Mouse (Mus musculus) stomach, postnatal 0 days (tissue): Measurements from ENCODE around the gene Erc2. TPM values are rescaled to one million over a fixed set of nuclear protein-coding genes. Genes with fewer than 3 reads are reported as not detected.
A peak's percentile ranks its signal among the peaks of the same experiment; 100 is the strongest.

Experiments used
- ATAC-seq: fragments of 200-750 bp; cut with Nextera tagmentation; 2 replicates; pipeline ENCODE4 v1.8.0; 2017; ENCODE audit not compliant: low FRiP score, low TSS enrichment
- DNase-seq: peaks from one replicate; pipeline ENCODE4 v3.0.0-alpha.2; 2016; ENCODE audit warnings: low spot score
- H3K27ac ChIP-seq: fragments of 300-500 bp; sonication (generic); replicated peaks from 2 replicates; pipeline ENCODE4 v1.5.1; 2014; ENCODE audit warnings: mild to moderate bottlenecking, control low read depth
- H3K27me3 ChIP-seq: fragments of 300-500 bp; sonication (generic); 2 replicates; pipeline ENCODE4 v1.6.1; 2014; ENCODE audit warnings: low read length; ENCODE audit not compliant: control insufficient read depth, insufficient read depth
- H3K36me3 ChIP-seq: fragments of 300-500 bp; sonication (generic); 2 replicates; pipeline ENCODE4 v1.6.1; 2014; ENCODE audit warnings: low read length, mixed read lengths; ENCODE audit not compliant: control insufficient read depth, insufficient read depth
- H3K4me1 ChIP-seq: fragments of 300-500 bp; sonication (generic); replicated peaks from 2 replicates; pipeline ENCODE4 v1.6.1; 2014; ENCODE audit warnings: antibody characterized with exemption; ENCODE audit not compliant: control insufficient read depth, insufficient read depth
- H3K4me2 ChIP-seq: fragments of 300-500 bp; sonication (generic); replicated peaks from 2 replicates; pipeline ENCODE4 v1.6.1; 2014; ENCODE audit warnings: low read depth, mild to moderate bottlenecking, control low read depth, moderate library complexity
- H3K4me3 ChIP-seq: fragments of 300-500 bp; sonication (generic); 2 replicates; pipeline ENCODE4 v1.5.1; 2014; ENCODE audit warnings: low read depth, low read length, control low read depth
- H3K9ac ChIP-seq: fragments of 300-500 bp; sonication (generic); 2 replicates; pipeline ENCODE4 v1.6.1; 2014; ENCODE audit warnings: mild to moderate bottlenecking, low read length, control low read depth, mixed read lengths
- H3K9me3 ChIP-seq: fragments of 300-500 bp; sonication (generic); 2 replicates; pipeline ENCODE4 v1.6.1; 2016; ENCODE audit warnings: low read length; ENCODE audit not compliant: control insufficient read depth
- CTCF ChIP-seq: IDR thresholded peaks from 2 replicates; pipeline ENCODE4 v1.5.1; 2016; ENCODE audit warnings: antibody characterized with exemption, low read depth, mild to moderate bottlenecking, moderate library complexity
- EP300 ChIP-seq: optimal IDR thresholded peaks from 2 replicates; pipeline ENCODE3; 2016; ENCODE audit warnings: antibody characterized with exemption
- WGBS: fragments of 180-500 bp; shearing (Covaris S2); extraction: QIAGEN DNeasy Blood & Tissue Kit; methylation state at CpG from one replicate; pipeline ENCODE4 v1.1.7; 2014; 5-methylcytosine and 5-hydroxymethylcytosine counted together
- polyA plus RNA-seq: library from polyadenylated mRNA; unstranded; fragments of >200 nt; fragmentation: Nextera tagmentation; extraction: Ambion mirVana; gene quantifications from 2 replicates; pipeline ENCODE4 v1.2.1, GENCODE M21; 2015

Gene Erc2
- polyA plus RNA-seq, 1 experiment from 2014 or later = 3.0 TPM

DNA sequence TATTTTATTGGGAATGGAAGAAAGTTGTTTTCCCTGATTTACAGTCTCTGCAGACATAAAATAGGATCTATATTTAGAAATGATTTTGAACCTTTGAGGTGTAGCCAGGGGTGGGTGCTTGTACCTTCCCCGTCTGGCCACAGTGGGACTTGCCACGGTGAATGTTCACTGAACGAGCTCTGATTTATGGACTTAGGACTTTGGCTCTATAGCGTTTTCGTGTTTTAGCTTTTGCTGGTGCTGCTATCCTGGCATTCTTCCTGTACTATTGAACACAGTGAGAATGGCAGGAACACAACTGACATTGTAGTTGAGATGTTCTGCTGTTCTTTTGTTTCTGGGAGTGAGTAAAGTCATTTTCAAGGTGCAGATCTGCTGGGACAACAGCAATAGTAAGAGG lies 429.4 kb downstream of the Erc2 start:
- H3K27ac ChIP-seq = no peak overlapping the region
- 68% methylated on average over 5 of the region's 5 CpGs for WGBS

GRCm38 (mm10) chr14:28057159-28057884 lies 435.1 kb downstream of the Erc2 start:
- Histone ChIP-seq H3K27ac (no peak overlapping the region), H3K9me3 (no peaks in the 10 kb centered on the region), H3K4me2 (0 out of 2 replicates have a peak overlapping the region, but pooled peaks have one; percentile 20), H3K36me3 (no peaks in the 10 kb centered on the region), H3K27me3 (no peaks in the 10 kb centered on the region), H3K9ac (no peak overlapping the region), H3K4me1 (no peaks in the 10 kb centered on the region), H3K4me3 (no peak overlapping the region)
- no peak for DNase-seq
- TF ChIP-seq CTCF = no peak
- no peak for TF ChIP-seq EP300
- WGBS = 63% methylated on average over 11 of the region's 11 CpGs
- no peak for ATAC-seq

More for the DNA sequence above, 429.4 kb downstream of the Erc2 start:
- DNase-seq (no peak), ATAC-seq (no peak)
- Histone ChIP-seq H3K4me1 (no peaks in the 10 kb centered on the region), H3K27me3 (no peaks in the 10 kb centered on the region), H3K4me3 (no peak overlapping the region), H3K4me2 (no peak overlapping the region), H3K9ac (no peak overlapping the region), H3K9me3 (no peaks in the 10 kb centered on the region), H3K36me3 (no peaks in the 10 kb centered on the region)
- TF ChIP-seq EP300 (no peak), CTCF (no peak)

DNA sequence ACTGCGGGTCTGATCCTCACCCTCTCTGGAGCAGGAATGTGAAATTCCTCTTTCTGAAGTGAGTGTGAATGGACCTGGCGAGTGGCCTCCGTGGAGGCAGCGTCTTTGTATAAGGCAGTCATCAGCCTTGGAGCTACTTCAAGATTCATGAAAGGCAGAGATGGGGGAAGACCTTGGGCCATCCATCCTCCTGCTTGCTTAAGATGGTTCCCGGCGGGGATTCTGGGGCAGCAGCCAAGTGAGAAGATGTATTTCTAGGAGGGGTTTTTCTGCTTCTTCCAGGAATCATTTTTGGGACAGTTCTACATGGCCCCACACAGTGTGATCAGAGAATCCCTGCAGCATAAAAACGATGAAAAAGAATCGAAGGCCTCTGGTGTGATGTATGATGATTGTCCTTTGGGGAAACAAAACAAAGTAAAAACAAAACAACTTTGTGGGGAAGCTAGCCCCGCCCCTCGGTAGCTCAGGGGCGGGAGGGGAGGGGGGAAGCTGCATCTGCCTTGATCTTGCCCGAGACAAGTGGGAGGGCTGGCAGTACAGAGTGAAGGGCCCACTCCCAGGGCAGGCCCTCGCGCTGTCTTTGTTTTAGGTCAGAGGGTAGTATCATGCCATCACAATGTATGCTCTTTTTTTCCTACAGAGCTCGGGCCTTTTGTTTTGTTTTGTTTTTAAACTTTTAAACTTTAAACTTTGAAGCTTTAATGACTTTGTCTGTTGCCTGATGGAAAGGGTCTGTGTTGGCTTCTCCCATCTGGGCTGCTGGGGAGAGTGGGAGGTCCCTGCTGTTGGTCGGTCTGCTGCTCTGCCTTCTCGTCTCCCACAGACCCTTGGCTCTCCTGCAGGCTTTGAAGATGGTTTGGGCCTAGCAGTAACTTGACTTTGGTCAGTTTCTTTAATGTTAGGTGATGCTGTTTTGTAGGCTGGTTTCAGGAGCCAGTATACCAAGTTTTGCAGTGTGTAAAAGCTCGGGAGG lies 435.9 kb downstream of the Erc2 start:
- peak; percentile 18 for DNase-seq
- H3K9ac ChIP-seq = no peak overlapping the region
- TF ChIP-seq EP300 (peak; percentile 38), CTCF (no peak)
- H3K4me1 ChIP-seq = no peaks in the 10 kb centered on the region
- H3K36me3 ChIP-seq = no peaks in the 10 kb centered on the region
- no peak overlapping the region for H3K4me3 ChIP-seq
- 0 out of 2 replicates have a peak overlapping the region, but pooled peaks have one; percentile 20 for H3K4me2 ChIP-seq
- peak; percentile 45; the same call in 1 of the 2 replicates for ATAC-seq
- no peak overlapping the region for H3K27ac ChIP-seq
- no peaks in the 10 kb centered on the region for H3K9me3 ChIP-seq
- H3K27me3 ChIP-seq = no peaks in the 10 kb centered on the region
- WGBS = 21% methylated on average over 18 of the region's 18 CpGs

DNA sequence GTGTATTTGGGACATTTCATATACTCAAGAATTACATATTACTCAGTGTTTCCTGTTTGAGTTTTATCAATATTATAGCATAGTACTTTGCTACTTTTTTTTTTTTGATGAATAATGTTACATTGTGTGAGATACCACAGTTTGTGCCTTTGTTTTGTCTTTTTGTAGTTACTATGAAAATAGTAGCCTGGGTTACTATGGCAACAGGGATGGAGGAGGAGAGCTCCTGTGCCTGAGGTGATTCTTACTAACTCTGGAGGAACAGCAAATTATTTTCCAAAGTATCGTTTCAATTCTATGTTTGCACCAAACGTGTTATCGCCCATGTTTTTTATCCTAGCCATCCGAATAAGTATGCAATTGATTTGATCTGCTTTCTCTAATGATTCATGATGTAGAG lies 438.7 kb downstream of the Erc2 start:
- DNase-seq (no peak), ATAC-seq (no peak)
- TF ChIP-seq CTCF (no peak), EP300 (no peak)
- Histone ChIP-seq H3K4me2 (no peak overlapping the region), H3K4me1 (no peaks in the 10 kb centered on the region), H3K9ac (no peak overlapping the region), H3K9me3 (no peaks in the 10 kb centered on the region), H3K27me3 (no peaks in the 10 kb centered on the region), H3K4me3 (no peak overlapping the region), H3K36me3 (no peaks in the 10 kb centered on the region), H3K27ac (no peak overlapping the region)
- WGBS = 86% methylated on average over 4 of the region's 4 CpGs

DNA sequence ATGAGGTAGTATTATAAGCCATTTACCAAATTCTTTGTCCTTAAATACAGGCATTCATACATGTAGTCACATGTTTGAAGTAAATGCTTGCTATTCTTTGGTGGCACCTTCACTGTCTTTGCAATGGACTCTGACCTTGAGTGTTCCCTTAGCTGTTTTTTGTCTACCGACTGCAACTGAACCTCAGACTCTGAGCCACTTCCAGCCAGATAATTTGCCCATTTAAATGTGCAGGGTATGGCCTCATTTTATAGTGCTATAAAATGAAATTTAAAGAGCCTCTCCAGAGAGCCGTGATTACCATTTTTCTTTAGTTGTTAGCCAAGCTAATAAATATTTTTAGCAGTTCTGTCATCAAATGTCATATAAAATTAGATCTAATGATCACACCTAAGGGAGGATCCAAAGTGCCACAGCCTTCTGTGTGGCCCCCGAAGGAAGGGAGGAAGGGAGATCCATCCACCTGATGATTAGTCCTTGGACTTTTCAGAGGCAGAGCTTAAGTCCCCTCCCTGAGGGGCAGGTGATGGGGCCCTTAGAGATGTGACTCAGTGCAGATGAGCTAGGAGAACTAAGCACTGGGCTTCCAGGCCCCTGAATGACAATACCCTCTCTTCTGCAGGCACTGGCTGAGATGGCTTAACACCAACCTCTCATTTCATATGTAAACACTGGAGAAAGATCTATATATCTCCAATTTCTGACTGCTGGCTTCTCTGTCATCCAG lies 439.6 kb downstream of the Erc2 start:
- no peaks in the 10 kb centered on the region for H3K4me1 ChIP-seq
- no peaks in the 10 kb centered on the region for H3K9me3 ChIP-seq
- H3K4me2 ChIP-seq = no peak overlapping the region
- no peak for TF ChIP-seq CTCF
- TF ChIP-seq EP300 = no peak
- no peaks in the 10 kb centered on the region for H3K36me3 ChIP-seq
- DNase-seq = no peak
- ATAC-seq = no peak
- no peak overlapping the region for H3K4me3 ChIP-seq
- H3K9ac ChIP-seq = no peak overlapping the region
- 78% methylated on average over 3 of the region's 3 CpGs for WGBS
- no peak overlapping the region for H3K27ac ChIP-seq
- no peaks in the 10 kb centered on the region for H3K27me3 ChIP-seq
